Mouse (Mus musculus) stomach, postnatal 0 days (tissue): Measurements from ENCODE around the gene Unc13b. TPM values are rescaled to one million over a fixed set of nuclear protein-coding genes. Genes with fewer than 3 reads are reported as not detected.

ENCODE experiments used
- ATAC-seq: fragments of 200-750 bp; cut with Nextera tagmentation; 2 replicates; pipeline ENCODE4 v1.8.0; 2017; ENCODE audit not compliant: low FRiP score, low TSS enrichment
- DNase-seq: peaks from one replicate; pipeline ENCODE4 v3.0.0-alpha.2; 2016; ENCODE audit warnings: low spot score
- H3K27ac ChIP-seq: fragments of 300-500 bp; sonication (generic); replicated peaks from 2 replicates; pipeline ENCODE4 v1.5.1; 2014; ENCODE audit warnings: mild to moderate bottlenecking, control low read depth
- H3K27me3 ChIP-seq: fragments of 300-500 bp; sonication (generic); 2 replicates; pipeline ENCODE4 v1.6.1; 2014; ENCODE audit warnings: low read length; ENCODE audit not compliant: control insufficient read depth, insufficient read depth
- H3K36me3 ChIP-seq: fragments of 300-500 bp; sonication (generic); 2 replicates; pipeline ENCODE4 v1.6.1; 2014; ENCODE audit warnings: low read length, mixed read lengths; ENCODE audit not compliant: control insufficient read depth, insufficient read depth
- H3K4me1 ChIP-seq: fragments of 300-500 bp; sonication (generic); replicated peaks from 2 replicates; pipeline ENCODE4 v1.6.1; 2014; ENCODE audit warnings: antibody characterized with exemption; ENCODE audit not compliant: control insufficient read depth, insufficient read depth
- H3K4me2 ChIP-seq: fragments of 300-500 bp; sonication (generic); replicated peaks from 2 replicates; pipeline ENCODE4 v1.6.1; 2014; ENCODE audit warnings: low read depth, mild to moderate bottlenecking, control low read depth, moderate library complexity
- H3K4me3 ChIP-seq: fragments of 300-500 bp; sonication (generic); 2 replicates; pipeline ENCODE4 v1.5.1; 2014; ENCODE audit warnings: low read depth, low read length, control low read depth
- H3K9ac ChIP-seq: fragments of 300-500 bp; sonication (generic); 2 replicates; pipeline ENCODE4 v1.6.1; 2014; ENCODE audit warnings: mild to moderate bottlenecking, low read length, control low read depth, mixed read lengths
- H3K9me3 ChIP-seq: fragments of 300-500 bp; sonication (generic); 2 replicates; pipeline ENCODE4 v1.6.1; 2016; ENCODE audit warnings: low read length; ENCODE audit not compliant: control insufficient read depth
- CTCF ChIP-seq: IDR thresholded peaks from 2 replicates; pipeline ENCODE4 v1.5.1; 2016; ENCODE audit warnings: antibody characterized with exemption, low read depth, mild to moderate bottlenecking, moderate library complexity
- EP300 ChIP-seq: optimal IDR thresholded peaks from 2 replicates; pipeline ENCODE3; 2016; ENCODE audit warnings: antibody characterized with exemption
- WGBS: fragments of 180-500 bp; shearing (Covaris S2); extraction: QIAGEN DNeasy Blood & Tissue Kit; methylation state at CpG from one replicate; pipeline ENCODE4 v1.1.7; 2014; 5-methylcytosine and 5-hydroxymethylcytosine counted together
- polyA plus RNA-seq: library from polyadenylated mRNA; unstranded; fragments of >200 nt; fragmentation: Nextera tagmentation; extraction: Ambion mirVana; gene quantifications from 2 replicates; pipeline ENCODE4 v1.2.1, GENCODE M21; 2015

Unc13b gene
- polyA plus RNA-seq, 1 experiment from 2014 or later, result 3.2 TPM

GRCm38 (mm10) chr4:43033481-43033880 lies 25.3 kb upstream of the Unc13b start:
- H3K9me3 ChIP-seq, result no peaks in the 10 kb centered on the region
- WGBS, result 84% methylated on average over 14 of the region's 14 CpGs

GRCm38 (mm10) chr4:43035851-43036250 lies 22.9 kb upstream of the Unc13b start:
- Histone ChIP-seq H3K27ac (no peak overlapping the region), H3K36me3 (peaks cover 11% of the 10 kb centered on the region), H3K4me3 (no peak overlapping the region), H3K9me3 (no peaks in the 10 kb centered on the region), H3K4me1 (no peaks in the 10 kb centered on the region), H3K4me2 (no peak overlapping the region), H3K27me3 (no peaks in the 10 kb centered on the region), H3K9ac (no peak overlapping the region)
- 80% methylated on average over 6 of the region's 6 CpGs for WGBS
- DNase-seq, result no peak
- no peak for TF ChIP-seq CTCF
- no peak for TF ChIP-seq EP300
- ATAC-seq, result no peak

More at GRCm38 (mm10) chr4:43033481-43033880, 25.3 kb upstream of the Unc13b start:
- Histone ChIP-seq H3K27me3 (no peaks in the 10 kb centered on the region), H3K9ac (no peak overlapping the region), H3K4me1 (0 out of 2 replicates have a peak, but pooled peaks cover 2% of the 10 kb centered on the region), H3K4me3 (no peak overlapping the region), H3K4me2 (no peak overlapping the region), H3K27ac (no peak overlapping the region), H3K36me3 (peaks cover 11% of the 10 kb centered on the region)
- TF ChIP-seq CTCF (no peak), EP300 (no peak)
- ATAC-seq, result no peak
- no peak for DNase-seq

- ATAC-seq, result no peak
- Histone ChIP-seq H3K9me3 (no peaks in the 10 kb centered on the region), H3K4me1 (no peaks in the 10 kb centered on the region), H3K27me3 (no peaks in the 10 kb centered on the region), H3K27ac (no peak overlapping the region), H3K9ac (no peak overlapping the region), H3K4me3 (no peak overlapping the region), H3K4me2 (no peak overlapping the region), H3K36me3 (peaks cover 11% of the 10 kb centered on the region)
- WGBS, result 90% methylated on average over 10 of the region's 10 CpGs
- no peak for TF ChIP-seq EP300
- TF ChIP-seq CTCF, result no peak
- no peak for DNase-seq
Observed at GRCm38 (mm10) chr4:43036356-43036755, 22.4 kb upstream of the Unc13b start.

GRCm38 (mm10) chr4:43037860-43038566 lies 20.7 kb upstream of the Unc13b start:
- H3K4me3 ChIP-seq, result no peak overlapping the region
- 71% methylated on average over 4 of the region's 4 CpGs for WGBS
- no peaks in the 10 kb centered on the region for H3K27me3 ChIP-seq
- H3K4me2 ChIP-seq, result no peak overlapping the region
- DNase-seq (no peak), ATAC-seq (no peak)
- peaks cover 11% of the 10 kb centered on the region for H3K36me3 ChIP-seq
- H3K9ac ChIP-seq, result no peak overlapping the region
- no peaks in the 10 kb centered on the region for H3K9me3 ChIP-seq
- no peak for TF ChIP-seq EP300
- TF ChIP-seq CTCF, result no peak
- H3K27ac ChIP-seq, result no peak overlapping the region
- H3K4me1 ChIP-seq, result no peaks in the 10 kb centered on the region

GRCm38 (mm10) chr4:43038567-43039495 lies 19.9 kb upstream of the Unc13b start:
- Histone ChIP-seq H3K27ac (peak overlapping the region; percentile 96), H3K9ac (peak overlapping the region; percentile 83), H3K9me3 (no peaks in the 10 kb centered on the region), H3K4me1 (no peaks in the 10 kb centered on the region), H3K36me3 (peaks cover 5% of the 10 kb centered on the region; the same call in 1 of the 2 replicates), H3K27me3 (no peaks in the 10 kb centered on the region), H3K4me2 (peak overlapping the region; percentile 95), H3K4me3 (peak overlapping the region; percentile 74)
- 40% methylated on average over 15 of the region's 15 CpGs for WGBS
- no peak for TF ChIP-seq CTCF
- TF ChIP-seq EP300, result peak; percentile 76
- ATAC-seq (peak; percentile 21), DNase-seq (peak; percentile 70)
